Mouse (Mus musculus) MEL (cell line): ENCODE results near the gene Sec23ip.

Experiments used
- EP300 ChIP-seq, 2 experiments: IDR thresholded peaks; 2 replicates each; pipeline ENCODE4 v1.6.1; 2011; ENCODE audit warnings: improper control_type of control experiment in 2 of 2, low read length in 2 of 2, low read depth in 1 of 2, mild to moderate bottlenecking in 1 of 2
- GATA1 ChIP-seq: IDR thresholded peaks from 2 replicates; pipeline ENCODE4 v1.6.1; 2011; ENCODE audit warnings: low read depth, low read length, improper control_type of control experiment
- HCFC1 ChIP-seq: IDR thresholded peaks from 2 replicates; pipeline ENCODE4 v1.6.1; 2012; ENCODE audit warnings: low read depth, mild to moderate bottlenecking, inconsistent platforms, low read length, improper control_type of control experiment, moderate library complexity
- MYC ChIP-seq: IDR thresholded peaks from 2 replicates; pipeline ENCODE4 v1.6.1; 2011; ENCODE audit warnings: low read depth, mild to moderate bottlenecking, low read length, improper control_type of control experiment, moderate library complexity
- POLR2A ChIP-seq, 2 experiments: IDR thresholded peaks; 2 replicates each; pipeline ENCODE4 v1.6.1; 2011 to 2012; ENCODE audit warnings: low read length in 2 of 2, mild to moderate bottlenecking in 2 of 2, control low read depth in 1 of 2, improper control_type of control experiment in 1 of 2, low read depth in 1 of 2, moderate library complexity in 1 of 2; ENCODE audit not compliant: control insufficient read depth in 1 of 2, insufficient read depth in 1 of 2, poor library complexity in 1 of 2
- RCOR1 ChIP-seq: IDR thresholded peaks from 2 replicates; pipeline ENCODE4 v1.6.1; 2012; ENCODE audit warnings: low read depth, mild to moderate bottlenecking, inconsistent platforms, low read length, improper control_type of control experiment
- ZC3H11A ChIP-seq: IDR thresholded peaks from 2 replicates; pipeline ENCODE4 v1.6.1; 2012; ENCODE audit warnings: low read depth, mild to moderate bottlenecking, inconsistent platforms, low read length, improper control_type of control experiment

- TF ChIP-seq RCOR1 (no peak), MYC (no peak), GATA1 (no peak), POLR2A (IDR thresholded peaks at IDR 0.05; ENCODE audit: control insufficient read depth in 1 of 2, insufficient read depth in 1 of 2, low read depth in 1 of 2, low read length in 2 of 2, poor library complexity in 1 of 2) (no peak), EP300 (IDR thresholded peaks at IDR 0.05; ENCODE audit: low read depth in 1 of 2, low read length in 2 of 2) (no peak), HCFC1 (no peak), ZC3H11A (no peak)
Measured at GRCm38 (mm10) chr7:128717991-128718390, 26.8 kb upstream of the Sec23ip start.
